Mouse (Mus musculus): ENCODE results near the gene Cbfa2t3.
"Not testable (repeated sequence)": the region's sequence is repeated elsewhere in the genome, so short reads cannot be mapped to it uniquely, and the experiment has no call there.

Cbfa2t3 gene

DNA sequence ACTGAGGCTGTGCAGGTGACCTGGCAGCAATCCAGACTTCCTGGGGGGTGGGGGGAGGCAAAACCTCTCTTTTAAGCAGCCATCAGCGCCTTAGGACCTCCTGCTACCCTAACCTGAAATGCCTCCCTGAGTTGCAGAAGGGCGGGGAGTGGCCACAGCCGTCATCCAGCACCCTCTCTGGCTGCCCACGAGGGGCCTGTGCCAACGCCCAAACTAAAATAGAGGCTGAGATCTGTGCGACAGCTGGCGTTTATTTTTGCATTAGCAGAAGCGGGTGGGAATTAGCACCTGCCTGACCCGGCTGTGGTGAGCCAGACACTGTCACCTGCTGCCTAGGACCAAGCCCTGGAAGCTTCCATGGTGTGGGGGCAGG is 62.1 kb downstream of the Cbfa2t3 start:
- DNase-seq (ENCODE audit: low spot score): no peak

DNA sequence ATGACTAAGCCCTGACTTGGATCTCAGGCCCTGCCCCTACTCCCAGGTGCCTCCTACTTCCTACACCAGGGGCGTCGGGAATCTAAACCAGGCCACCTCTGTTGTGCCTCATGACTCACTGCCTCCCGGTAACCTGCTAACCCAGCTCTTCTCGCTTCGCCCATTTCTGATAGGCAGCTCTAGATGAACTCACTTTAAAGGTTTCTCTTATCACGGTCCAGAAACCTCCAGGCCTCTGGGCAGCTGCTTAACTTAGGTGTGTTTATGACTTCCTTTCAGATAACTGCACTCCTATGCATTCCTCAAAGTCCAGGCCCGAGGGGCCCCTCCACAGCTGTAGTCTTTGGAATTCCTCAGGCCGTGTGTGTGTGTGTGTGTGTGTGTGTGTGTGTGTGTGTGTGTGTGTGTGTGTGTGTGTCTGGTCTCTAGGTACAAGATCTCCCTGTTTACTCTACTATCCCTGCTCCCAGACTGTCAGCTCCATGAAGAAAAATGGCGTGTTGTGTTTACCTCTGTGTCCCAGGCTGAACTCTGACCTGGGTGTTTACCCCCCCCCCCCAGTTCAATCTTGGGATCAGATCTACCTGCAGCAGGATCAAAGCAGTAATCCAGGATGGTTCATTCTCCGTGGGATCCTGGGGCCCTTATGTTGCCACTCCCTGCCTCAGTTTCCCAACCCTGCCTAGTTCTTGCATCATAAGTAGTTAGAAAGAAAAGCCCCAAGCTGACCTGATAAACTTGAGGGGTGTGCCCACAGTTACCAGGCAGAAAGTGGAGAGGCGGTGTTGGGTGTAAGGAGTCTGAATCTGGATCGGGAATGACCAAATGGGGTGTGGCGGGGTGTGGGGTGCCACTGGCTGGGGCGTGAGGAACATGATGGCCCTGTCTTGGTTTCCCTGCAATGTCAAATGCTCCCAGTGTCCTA is 62.8 kb downstream of the Cbfa2t3 start:
- DNase-seq (ENCODE audit: low spot score): peak; percentile 70

DNA sequence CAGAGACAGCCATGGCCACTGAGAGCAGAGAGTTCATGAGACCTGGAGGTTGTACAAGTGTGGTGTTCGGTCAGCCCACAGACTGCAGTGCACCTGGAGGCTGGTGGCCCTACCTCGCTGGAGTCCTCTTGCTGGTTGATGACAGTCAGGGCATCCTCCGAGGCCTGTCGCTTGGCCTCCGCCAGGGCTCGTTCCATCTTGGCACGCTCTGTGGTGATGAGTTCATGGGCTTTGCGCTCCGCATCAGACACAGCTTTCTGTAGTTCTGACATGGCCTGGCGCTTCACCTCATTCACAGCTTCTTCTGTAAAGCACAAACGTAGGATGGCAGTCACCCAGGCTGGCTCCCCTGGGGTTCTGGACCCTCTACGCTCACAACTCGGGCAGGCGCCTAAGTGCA is 65.7 kb downstream of the Cbfa2t3 start:
- DNase-seq (ENCODE audit: low spot score): no peak

DNA sequence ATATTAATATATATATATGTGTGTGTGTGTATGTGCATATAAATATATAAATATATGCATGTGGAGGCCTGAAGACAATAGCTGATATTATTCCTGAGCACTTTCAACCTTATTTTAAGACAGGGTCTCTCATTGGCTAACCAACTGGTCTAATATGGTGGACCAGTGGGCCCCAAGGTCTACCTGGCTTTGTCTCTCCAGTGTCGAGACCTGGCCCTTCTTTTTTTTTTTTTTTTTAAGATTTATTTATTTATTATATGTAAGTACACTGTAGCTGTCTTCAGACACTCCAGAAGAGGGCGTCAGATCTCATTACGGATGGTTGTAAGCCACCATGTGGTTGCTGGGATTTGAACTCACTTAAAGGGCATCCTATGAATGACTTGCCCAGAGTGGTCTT is 66.8 kb downstream of the Cbfa2t3 start:
- DNase-seq (ENCODE audit: low spot score): not testable (repeated sequence)

DNA sequence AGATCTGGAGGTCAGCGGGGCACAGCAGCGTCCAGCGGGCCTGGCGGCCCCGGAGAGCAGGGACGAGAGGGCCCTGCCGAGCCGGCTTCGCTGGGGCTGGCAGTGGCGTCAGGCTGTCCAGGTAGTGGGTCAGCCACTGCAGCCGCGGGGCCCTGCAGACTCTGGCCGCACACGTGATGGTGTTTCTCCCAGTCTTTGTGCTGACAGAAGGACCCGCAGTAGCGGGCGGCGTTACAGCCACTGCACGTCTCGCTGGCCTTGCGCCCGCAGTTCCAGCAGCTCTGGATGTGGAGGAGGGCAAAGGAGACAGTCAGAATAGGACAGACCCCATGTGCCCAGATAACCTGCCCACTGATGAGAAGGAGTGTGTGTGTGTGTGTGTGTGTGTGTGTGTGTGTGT is 68.2 kb downstream of the Cbfa2t3 start:
- DNase-seq (ENCODE audit: low spot score): no peak

DNA sequence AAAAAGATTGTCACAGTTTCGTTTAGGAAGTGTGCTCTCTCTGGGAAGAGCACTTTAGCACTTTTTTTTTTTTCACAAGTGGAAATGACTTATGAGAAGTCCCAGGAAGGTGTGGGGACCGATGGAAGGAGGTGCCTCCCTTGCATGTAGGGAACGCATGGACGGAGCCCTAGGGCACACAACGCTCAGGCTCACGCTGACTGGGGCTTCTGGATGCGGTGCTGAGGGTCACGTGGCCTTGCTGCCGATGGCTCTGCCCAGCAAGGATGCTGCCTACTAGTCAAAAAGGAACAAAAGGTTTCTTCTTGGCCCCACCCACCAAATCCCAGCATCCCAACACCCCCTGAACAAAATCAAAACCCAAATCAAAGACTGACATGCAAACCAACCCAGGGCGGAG is 69.5 kb downstream of the Cbfa2t3 start:
- DNase-seq (ENCODE audit: low spot score): no peak

DNA sequence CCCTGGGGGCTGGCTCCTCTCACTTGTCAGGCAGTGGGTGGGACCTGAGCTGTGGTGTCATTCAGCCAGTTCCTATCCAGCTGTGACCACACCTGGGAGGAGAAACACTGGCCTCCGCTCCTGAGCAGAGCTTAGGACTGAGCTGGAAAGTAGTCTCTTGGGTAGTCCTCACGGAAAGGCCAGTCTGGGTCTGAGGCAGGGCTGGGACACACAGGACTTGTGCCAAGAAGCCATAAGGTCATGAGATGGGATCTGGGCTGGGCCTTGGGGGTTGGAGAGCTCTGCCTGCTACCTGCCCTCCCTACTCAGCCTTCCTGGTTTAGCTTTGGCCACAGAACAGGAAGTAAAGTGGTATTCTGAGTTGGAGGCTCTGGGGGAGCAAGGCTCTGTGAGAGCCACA is 72.0 kb downstream of the Cbfa2t3 start:
- no peak for DNase-seq (ENCODE audit: low spot score)

DNA sequence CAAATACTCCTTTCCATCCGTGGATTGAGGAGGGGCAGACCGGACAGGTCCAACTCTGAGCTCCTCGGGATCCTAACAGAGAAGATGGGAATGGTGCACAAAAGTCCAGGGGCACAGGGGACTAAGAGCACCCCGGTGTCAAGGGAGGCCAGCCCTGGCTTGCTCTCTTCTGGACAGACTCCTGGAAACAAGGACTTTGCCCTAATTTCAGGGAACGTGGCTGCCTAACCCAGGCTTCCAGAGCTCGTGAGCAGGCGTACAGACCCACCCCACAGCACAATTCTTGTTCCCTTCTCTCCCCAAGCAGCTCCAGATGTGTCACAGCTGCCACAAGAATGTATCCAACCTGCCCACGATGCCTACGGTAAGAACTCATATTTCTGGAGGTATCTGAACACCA is 73.1 kb downstream of the Cbfa2t3 start:
- DNase-seq (ENCODE audit: low spot score): no peak

DNA sequence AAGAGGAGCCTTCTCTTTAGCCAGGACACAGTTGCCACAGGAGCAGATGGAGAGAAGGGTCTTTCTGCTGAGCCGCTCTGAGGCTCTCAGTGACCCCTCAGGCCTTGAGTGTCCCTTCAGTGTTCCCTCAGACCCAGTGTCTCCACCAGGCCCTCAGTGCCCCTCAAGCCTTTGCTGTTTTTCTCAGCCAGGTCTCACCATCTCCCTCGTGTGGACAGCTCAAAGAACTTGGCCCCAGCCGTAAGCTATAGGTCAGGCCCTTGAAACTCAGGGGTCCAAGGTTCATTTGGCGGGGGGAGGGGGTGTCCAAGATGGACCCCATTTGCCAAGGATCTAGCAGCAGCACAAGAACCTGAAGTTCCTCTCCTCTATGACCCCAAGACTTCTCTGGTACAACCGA is 74.3 kb downstream of the Cbfa2t3 start:
- DNase-seq (ENCODE audit: low spot score): no peak

DNA sequence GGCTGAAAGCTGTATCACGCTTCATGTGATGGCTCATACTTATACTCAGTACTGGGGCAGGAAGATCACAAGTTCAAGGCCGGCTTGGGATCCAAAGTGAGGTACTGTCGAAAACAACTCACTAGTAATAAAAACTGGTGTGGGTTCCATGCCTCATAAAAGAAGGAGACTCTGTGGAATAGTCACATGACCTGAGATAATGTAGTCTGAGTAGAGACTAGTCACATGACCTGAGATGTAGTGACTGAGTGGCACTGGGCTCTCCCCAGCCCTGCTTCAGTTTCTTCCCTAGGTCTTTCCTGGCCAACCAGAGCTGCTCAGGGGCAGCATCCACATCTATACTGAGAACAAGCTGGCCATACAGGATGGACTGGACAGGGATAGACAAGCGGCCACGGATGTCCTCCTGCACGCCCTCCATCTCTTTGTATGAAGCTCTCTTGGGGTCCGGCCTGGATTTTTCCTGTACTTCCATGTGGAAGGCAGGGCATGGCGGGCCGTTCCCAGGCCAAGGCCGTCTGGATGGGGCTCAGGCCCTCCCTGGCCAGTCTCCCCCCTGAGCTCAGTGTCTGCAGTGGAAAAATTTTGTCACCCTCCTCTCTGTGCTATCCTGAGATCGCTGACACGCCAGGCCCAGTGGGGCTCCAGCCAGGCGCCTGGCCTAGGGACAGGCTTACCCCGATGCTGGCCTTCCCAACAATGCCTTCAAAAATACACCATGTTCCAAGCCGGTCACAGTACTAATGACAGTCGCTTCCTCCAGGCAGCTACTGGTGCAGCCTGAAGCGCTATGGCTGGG is 74.9 kb downstream of the Cbfa2t3 start:
- no peak for DNase-seq (ENCODE audit: low spot score)

DNA sequence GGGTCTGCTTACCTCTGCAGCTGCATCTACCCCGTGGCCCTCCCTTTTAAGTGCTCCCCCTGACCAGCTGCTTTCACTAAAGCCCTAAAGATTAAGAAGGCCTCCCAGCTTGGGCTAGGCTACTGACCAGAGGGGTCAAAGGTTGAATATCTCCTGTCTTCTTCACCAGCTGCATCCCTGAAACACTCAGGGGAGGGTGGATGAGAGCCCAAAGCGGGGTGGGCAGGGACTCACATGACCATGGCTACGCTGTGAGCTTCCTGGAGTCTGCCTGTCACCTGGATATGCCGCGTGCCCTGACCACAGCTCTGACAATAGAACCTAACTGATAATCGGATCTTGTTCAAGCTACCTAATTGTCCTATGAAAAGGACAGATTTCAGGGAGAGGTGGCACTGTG is 76.2 kb downstream of the Cbfa2t3 start, which contains the start of gene Pabpn1l:
TSS of gene Pabpn1l (minus strand) at position 13 of the 400 bp plus-strand sequence.
- DNase-seq (ENCODE audit: low spot score): no peak

DNA sequence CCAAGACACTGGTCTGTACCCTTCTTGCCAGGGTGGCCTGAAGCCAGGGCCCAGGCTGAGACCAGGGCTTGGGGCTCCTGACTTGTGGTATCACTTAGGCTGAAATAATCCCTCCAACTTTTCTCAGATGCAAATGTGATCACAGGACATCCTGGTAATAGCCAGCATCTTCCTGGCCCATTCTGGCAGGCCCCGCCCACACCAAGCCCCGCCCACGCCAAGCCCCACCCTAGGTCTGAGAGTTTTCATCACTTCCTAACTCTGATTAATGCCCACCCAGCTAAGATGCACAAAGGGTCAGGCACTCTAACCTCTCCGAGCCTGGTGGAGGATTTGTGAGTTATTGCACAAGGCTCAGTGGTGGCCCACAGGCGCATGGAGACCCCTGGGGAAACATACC is 78.5 kb downstream of the Cbfa2t3 start:
- DNase-seq (ENCODE audit: low spot score): no peak

DNA sequence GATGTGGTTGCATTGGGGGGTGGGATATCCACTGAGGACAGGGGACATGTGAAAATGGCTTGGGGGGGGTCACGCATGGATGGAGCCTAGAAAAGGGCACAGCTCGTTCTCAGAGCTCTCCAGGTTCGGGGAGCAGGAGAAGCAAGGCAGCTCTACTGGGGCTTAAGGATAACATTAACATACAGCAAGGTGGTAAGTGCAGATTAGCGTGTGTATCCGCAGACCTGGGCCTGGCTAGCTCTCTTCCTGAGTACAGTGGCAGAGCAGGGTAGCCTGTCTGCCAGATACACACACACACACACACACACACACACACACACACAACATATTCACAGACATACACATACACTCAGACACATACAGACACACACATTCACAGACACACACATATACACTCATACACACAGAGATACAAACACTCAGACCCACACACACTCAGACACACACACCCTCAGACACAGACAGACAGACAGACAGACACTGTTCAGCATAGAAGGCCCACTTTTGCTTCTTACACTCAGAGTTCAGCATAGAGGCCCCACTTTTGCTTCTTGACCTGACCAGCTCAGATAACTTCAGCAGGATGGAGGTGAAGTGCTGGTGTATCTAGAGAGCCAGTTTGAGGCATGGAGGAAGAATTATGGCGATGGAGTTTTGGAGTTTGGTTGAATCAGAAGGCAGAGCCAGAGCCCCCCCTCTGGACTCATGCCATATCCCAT is 80.1 kb downstream of the Cbfa2t3 start:
- DNase-seq (ENCODE audit: low spot score): peak; percentile 77

DNA sequence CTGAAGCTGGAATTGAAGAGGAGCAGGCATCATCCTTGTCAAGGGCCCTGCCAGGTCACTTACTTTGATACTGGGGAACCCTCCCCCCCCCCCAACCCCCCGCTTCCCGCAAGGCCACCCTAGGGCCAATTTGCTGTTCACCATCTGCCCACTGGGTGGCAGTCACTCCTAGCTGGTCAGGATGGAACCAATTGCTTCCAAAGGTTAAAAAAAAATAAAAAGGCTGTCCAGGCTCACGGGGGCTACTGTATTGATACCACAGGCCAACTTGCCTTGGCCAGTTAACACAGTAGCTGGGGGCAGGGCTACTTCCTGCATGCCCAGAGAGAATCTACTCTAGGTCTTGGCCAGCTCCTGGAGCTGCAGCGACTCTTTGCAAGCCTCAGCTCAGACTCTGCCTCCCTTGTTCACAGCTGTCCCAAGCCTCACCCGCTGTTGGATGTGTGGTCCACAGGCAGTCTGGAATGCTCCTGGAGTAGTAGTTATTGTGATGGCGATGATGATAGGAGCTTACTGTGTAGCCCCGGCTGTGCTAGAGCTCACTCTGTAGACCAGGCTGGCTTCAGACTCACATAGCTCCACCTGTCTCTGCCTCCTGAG is 80.9 kb downstream of the Cbfa2t3 start:
- peak; percentile 75 for DNase-seq (ENCODE audit: low spot score)

DNA sequence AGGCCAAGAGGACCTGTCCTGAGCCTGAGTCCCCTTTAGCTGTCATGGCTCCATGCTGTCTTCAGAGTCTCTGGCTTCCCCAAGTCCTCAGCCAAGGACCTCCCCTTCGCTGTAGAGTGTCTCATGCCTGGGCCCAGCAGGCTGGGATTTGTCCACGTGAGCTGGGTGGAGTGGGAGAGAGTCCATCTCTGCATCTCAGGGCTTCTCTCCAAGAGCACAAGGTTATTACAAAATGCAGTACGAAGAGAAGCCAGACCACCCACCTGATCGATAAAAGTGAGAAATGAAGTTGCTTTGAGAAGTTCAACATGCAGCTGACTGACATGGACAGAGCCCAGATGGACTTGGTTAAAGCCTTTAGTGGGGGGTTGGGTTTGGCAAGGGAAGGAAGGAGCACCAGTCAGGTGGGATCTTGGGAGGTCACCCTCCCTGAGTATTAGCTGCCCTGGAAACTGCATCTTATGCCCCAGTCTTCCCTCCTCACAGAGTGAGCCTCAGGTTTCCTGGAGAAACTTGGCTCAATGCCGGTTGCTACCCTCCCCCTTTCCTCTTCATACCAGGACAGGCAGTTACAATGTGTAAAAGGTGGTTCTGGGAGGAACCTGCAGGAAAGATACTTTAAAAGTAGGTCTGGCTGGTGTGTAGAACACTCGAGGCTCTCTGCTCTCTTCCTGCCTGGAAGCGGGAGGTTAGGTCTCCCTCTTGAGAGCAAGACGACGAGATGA is 82.6 kb downstream of the Cbfa2t3 start:
- DNase-seq (ENCODE audit: low spot score): no peak

DNA sequence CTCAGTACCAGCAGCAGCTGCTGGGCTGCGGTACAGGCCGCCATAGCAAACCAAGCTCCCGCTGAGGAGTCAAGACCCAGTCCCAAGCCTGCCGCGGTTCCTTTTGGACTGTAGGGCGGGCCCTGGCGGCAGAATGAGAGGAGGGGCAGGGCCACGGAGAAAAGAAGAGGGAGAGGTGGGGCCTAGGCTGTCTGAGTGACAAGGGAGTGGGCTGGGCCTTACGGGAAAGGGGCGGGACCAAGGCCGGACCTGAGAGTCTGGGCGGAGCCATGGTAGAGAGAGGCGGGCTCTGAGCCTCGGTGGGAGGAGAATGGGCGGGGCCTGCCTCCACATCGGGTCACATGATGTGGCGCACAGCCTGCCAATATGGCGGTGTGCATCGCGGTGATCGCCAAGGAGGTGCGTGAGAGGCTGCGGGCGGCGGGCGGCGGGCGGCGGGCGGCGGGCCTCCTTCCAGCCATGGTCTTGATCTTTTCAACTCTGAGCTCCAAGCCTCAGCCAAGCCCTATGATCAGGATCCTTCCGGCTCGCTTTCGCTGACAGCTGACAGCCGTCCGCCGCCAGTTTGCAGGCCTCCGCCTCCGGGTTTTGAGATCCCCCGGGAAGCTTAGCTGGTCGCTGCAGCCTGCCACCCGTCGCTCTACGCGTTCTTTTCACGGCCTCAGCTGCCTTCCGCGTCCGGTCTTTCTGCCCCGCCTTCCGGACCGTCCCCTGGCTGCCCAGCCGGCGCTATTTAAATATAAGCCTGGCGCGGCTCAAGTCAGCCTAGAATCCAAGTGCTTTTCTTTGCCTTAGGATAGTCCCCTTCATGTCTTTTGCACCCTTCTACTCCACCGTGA is 87.4 kb downstream of the Cbfa2t3 start, which contains the start of the genes Galns and Trappc2l:
TSS of gene Galns (minus strand) at position 169 of the 839 bp plus-strand sequence.
TSS of gene Trappc2l (plus strand) at position 346 of the 839 bp plus-strand sequence.
- DNase-seq (ENCODE audit: low spot score): peak; percentile 99

DNA sequence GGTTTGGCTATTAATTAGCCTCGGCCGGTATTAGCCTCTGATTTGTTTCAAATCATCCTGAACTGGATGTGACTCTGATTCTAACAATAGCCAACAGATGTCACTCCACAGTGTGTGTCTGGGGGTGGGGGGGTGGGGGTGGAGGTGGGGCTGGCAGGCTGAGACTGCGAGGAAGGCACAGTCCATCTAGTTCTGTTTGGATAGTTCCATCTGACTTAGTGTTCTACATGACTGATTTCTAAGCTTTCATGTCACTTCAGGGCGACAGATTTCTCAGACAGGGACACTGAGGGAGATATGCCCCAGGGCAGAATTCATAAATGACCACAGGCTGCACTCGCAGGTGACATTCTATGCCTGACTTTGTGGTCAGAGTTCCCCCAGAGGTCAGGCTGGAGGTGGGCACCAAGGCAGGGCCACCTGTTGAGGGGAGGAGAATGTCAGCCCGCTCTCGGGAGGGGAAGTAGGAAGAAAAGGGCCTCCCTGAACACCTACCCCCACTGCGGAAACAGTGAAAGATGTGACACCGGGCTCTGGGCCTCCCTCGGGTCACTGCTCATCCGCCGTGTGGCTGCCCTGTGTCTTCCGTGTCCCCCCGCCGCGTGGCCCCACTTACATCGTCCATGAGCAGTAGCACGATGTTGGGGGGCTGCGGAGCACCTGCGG is 88.2 kb downstream of the Cbfa2t3 start:
- DNase-seq (ENCODE audit: low spot score): no peak

DNA sequence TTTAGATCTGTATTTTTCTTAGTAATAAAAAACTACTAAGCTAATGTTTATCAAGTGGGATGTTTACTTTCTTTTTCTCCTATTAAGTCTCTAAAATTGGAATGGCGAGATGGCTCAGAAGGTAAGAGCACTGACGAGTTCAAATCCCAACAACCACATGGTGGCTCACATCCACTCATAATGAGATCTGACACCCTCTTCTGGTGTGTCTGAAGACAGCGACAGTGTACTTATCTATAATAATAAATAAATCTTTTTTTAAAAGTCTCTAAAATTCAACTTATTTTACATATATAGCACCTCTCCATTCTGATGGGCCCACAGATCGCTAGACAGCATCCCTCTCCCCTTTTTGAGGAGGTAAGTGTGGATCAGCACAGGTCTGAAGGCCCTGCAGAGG is 88.7 kb downstream of the Cbfa2t3 start:
- no peak for DNase-seq (ENCODE audit: low spot score)

DNA sequence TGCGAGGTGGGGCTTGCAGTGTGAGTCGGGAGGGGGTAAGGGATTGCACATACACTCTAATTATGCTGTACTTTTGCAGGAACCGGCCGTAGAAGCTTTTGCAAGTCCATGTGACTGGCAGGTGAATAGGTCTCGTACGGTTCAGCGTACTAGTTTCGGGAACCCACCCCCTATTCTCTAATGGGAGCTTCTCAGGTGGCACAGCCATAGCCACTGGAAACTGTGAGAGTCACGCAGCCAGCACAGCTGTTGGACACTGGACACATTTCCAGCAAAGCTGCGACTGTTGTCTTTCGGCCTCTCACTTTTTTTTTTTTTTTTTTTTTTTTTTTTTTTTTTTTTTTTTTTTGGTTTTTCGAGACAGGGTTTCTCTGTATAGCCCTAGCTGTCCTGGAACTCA is 92.1 kb downstream of the Cbfa2t3 start:
- no peak for DNase-seq (ENCODE audit: low spot score)

DNA sequence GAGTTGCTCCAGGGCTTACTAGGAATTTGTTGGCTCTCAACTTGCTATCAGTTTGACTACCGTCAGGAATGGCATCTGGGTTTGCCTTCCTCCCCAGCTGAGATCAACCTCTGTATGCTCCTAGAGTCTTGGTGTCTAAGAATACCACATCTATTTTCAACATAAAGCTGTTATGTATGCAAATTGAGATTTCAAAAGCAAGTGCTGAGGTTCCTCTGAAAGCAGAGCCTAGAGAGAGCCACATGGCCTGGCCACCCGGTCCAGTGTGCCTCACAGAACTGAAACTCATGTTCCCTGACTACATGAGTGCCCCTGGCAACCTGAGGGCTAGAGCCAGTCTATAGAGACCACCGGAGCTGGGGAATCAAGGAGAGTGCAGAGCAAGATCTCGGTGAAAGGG is 93.5 kb downstream of the Cbfa2t3 start:
- DNase-seq (ENCODE audit: low spot score): no peak
